Mouse (Mus musculus) embryonic facial prominence, embryonic 13.5 days (tissue): ENCODE measurements around the gene Sec1. TPM values are rescaled to one million over a fixed set of nuclear protein-coding genes. Genes with fewer than 3 reads are reported as not detected.
A peak's percentile ranks its signal among the peaks of the same experiment; 100 is the strongest.

Source experiments
- ATAC-seq: fragments of 200-750 bp; cut with Nextera tagmentation; 2 replicates; pipeline ENCODE4 v1.8.0; 2017; ENCODE audit warnings: low read depth; ENCODE audit not compliant: insufficient number of reproducible peaks, insufficient read depth, low FRiP score, low TSS enrichment
- H3K27ac ChIP-seq: fragments of 300-500 bp; sonication (generic); 2 replicates; pipeline ENCODE4 v1.5.1; 2015; ENCODE audit warnings: moderate library complexity, mild to moderate bottlenecking, inconsistent platforms
- H3K27me3 ChIP-seq: fragments of 300-500 bp; sonication (generic); 2 replicates; pipeline ENCODE4 v1.6.1; 2015; ENCODE audit warnings: mild to moderate bottlenecking, inconsistent platforms
- H3K36me3 ChIP-seq: fragments of 300-500 bp; sonication (generic); 2 replicates; pipeline ENCODE4 v1.6.1; 2015; ENCODE audit warnings: mild to moderate bottlenecking, inconsistent platforms
- H3K4me1 ChIP-seq: fragments of 300-500 bp; sonication (generic); 2 replicates; pipeline ENCODE4 v1.6.1; 2015; ENCODE audit warnings: inconsistent platforms
- H3K4me2 ChIP-seq: fragments of 300-500 bp; sonication (generic); 2 replicates; pipeline ENCODE4 v1.6.1; 2015; ENCODE audit warnings: moderate library complexity, mild to moderate bottlenecking, inconsistent platforms
- H3K4me3 ChIP-seq: fragments of 300-500 bp; sonication (generic); 2 replicates; pipeline ENCODE4 v1.5.1; 2015; ENCODE audit warnings: mild to moderate bottlenecking, inconsistent platforms
- H3K9ac ChIP-seq: fragments of 300-500 bp; sonication (generic); 2 replicates; pipeline ENCODE4 v1.6.1; 2015; ENCODE audit warnings: mild to moderate bottlenecking, inconsistent platforms
- H3K9me3 ChIP-seq: fragments of 300-500 bp; sonication (generic); 2 replicates; pipeline ENCODE4 v1.6.1; 2016; ENCODE audit warnings: inconsistent platforms
- WGBS: fragments of 180-500 bp; shearing (Covaris S2); methylation state at CpG from one replicate; pipeline ENCODE4 v1.1.7; 2015; ENCODE audit warnings: mixed read lengths; 5-methylcytosine and 5-hydroxymethylcytosine counted together
- polyA plus RNA-seq: library from polyadenylated mRNA; unstranded; fragments of >200 nt; fragmentation: Nextera tagmentation; extraction: Ambion mirVana; gene quantifications from 2 replicates; pipeline ENCODE4 v1.2.1, GENCODE M21; 2015

The Sec1 gene
- 6.3 and 6.8 TPM in 2 replicates for polyA plus RNA-seq

DNA sequence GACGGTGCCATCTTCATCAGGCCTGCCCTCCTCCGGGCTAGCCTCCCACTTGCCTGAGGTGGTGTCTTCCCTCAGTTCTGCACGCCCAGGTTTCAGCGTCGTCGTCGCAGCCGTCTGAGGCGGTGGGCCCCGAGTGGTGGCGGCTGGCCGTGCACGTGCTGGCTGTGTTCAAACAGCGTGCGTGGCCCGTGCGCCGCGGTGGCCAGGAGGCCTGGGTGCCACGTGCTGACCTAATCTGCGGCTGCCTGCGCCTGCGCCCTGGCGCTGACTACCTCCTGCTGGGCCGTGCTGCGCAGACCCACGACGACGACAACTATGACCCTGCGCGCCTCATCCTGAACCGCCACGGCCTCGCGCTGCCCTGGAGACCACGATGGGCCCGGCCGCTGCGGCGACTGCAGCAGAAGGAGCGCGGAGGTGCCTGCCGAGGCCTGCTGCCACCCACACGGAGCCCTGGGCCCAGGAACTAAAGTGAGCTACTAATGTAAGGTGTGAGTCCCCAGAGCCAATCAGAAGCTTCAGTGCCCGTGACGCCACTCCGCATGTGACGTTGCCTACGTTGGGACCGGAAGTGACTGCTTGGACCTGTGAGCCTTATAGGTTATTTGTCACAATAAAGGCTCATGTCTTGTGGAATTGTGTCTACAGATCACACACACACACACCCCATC lies at the start of gene Sec1:
TSS of gene Sec1 (minus strand) at position 482 of the 671 bp plus-strand sequence.
- Histone ChIP-seq H3K9me3 (no peaks in the 10 kb centered on the region), H3K4me3 (no peak within 1 kb of the TSS), H3K4me1 (peaks cover 17% of the 10 kb centered on the region), H3K27ac (peak within 1 kb of the TSS; percentile 75), H3K27me3 (peaks cover 12% of the 10 kb centered on the region), H3K36me3 (no peaks in the 10 kb centered on the region), H3K4me2 (no peak within 1 kb of the TSS), H3K9ac (0 out of 2 replicates have a peak within 1 kb of the TSS, but pooled peaks have one; percentile 36)
- ATAC-seq, result peak; percentile 12; the same call in 1 of the 2 replicates
- WGBS, result 88% methylated on average over 50 of the region's 50 CpGs

DNA sequence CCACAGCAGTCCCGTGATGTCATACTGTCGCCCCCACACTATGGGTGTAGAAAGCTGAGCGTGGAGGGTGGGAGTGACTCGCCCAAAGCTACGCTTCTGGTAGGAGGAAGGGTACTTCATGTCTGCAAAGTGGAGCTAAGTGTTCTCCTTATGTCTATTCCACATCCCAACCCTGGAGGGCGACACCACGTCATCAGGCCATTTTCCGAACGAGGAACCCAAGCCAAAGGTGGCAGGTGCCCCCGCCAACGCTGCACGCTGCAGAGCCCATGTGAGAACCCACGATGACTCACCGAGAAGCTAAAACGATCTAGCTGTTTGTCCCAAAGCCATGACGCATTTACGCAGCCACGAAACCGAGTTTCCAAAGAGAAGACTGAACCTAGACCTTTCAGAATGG lies 48.1 kb upstream of the Sec1 start:
- peak overlapping the region; percentile 47 for H3K9ac ChIP-seq
- 34% methylated on average over 19 of the region's 19 CpGs for WGBS
- no peak overlapping the region for H3K27ac ChIP-seq
- ATAC-seq, result no peak
- no peaks in the 10 kb centered on the region for H3K27me3 ChIP-seq
- peak overlapping the region; percentile 54 for H3K4me2 ChIP-seq
- no peaks in the 10 kb centered on the region for H3K36me3 ChIP-seq
- peak overlapping the region; percentile 29 for H3K4me3 ChIP-seq
- H3K4me1 ChIP-seq, result peaks cover 6% of the 10 kb centered on the region; the same call in 1 of the 2 replicates
- no peaks in the 10 kb centered on the region for H3K9me3 ChIP-seq

DNA sequence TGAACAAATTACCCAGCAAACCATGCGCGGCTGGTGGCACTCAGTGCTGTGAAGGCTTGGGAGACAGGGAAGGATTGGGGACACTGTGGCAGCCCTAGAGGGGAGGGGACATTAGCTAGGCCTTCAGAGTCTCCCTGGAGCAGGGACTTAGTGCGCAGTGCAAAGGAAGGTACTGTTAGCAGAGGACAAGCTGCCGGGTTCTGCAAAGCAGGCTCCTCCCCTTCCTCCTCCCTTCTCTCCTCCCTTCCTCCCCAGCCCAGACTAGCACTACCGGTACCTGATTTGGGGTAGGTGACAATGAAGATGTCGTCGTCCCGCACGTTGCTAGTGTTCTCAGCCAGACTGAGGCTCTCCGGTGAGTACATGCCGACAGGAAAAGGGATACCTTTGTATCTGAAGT lies 47.6 kb upstream of the Sec1 start:
- H3K27me3 ChIP-seq, result no peaks in the 10 kb centered on the region
- H3K9ac ChIP-seq, result peak overlapping the region; percentile 47; the same call in 1 of the 2 replicates
- no peaks in the 10 kb centered on the region for H3K36me3 ChIP-seq
- peaks cover 6% of the 10 kb centered on the region; the same call in 1 of the 2 replicates for H3K4me1 ChIP-seq
- H3K4me3 ChIP-seq, result peak overlapping the region; percentile 29
- no peak overlapping the region for H3K27ac ChIP-seq
- no peaks in the 10 kb centered on the region for H3K9me3 ChIP-seq
- ATAC-seq, result no peak
- WGBS, result 28% methylated on average over 11 of the region's 11 CpGs
- peak overlapping the region; percentile 54 for H3K4me2 ChIP-seq

DNA sequence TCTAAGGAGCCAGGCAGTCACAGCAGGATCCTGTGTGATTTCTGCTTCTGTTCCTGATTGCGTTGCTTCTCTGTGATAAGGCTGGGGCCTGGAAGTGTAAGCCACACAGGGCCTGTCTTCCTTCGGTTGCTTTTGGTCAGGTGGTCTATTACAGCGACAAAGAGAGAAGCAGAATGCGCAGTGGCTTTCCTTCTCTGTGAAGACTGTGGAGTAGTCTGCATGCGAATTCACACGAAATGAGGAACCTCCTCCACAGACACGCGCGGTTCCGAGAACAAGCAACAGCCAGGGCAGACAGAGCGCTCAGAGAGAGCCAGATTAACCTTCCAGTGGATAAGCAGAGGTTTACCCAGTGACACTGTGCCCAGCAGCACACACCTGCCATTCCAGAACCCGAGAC lies 47.1 kb upstream of the Sec1 start:
- H3K27ac ChIP-seq, result no peak overlapping the region
- ATAC-seq, result no peak
- peaks cover 6% of the 10 kb centered on the region; the same call in 1 of the 2 replicates for H3K4me1 ChIP-seq
- H3K4me3 ChIP-seq, result peak overlapping the region; percentile 29; the same call in 1 of the 2 replicates
- H3K27me3 ChIP-seq, result no peaks in the 10 kb centered on the region
- H3K36me3 ChIP-seq, result no peaks in the 10 kb centered on the region
- H3K4me2 ChIP-seq, result peak overlapping the region; percentile 54
- 79% methylated on average over 12 of the region's 12 CpGs for WGBS
- no peak overlapping the region for H3K9ac ChIP-seq
- H3K9me3 ChIP-seq, result no peaks in the 10 kb centered on the region

DNA sequence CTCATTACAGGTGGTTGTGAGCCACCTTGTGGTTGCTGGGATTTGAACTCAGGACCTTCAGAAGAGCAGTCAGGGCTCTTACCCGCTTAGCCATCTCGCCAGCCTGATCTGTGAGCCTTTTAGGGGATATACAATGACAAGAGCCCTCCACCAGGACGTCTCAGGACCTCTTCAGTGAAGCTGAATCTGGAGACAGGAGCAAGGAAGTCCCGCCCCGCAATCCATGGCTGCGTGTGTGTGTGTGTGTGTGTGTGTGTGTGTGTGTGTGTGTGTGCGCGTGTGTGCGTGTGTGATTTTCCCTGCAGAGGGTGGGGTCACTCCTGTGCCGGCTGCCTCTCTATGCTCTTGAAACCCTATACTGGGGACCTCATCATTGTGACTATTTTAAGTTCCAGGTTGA lies 45.6 kb upstream of the Sec1 start:
- Histone ChIP-seq H3K9me3 (no peaks in the 10 kb centered on the region), H3K36me3 (no peaks in the 10 kb centered on the region), H3K4me3 (no peak overlapping the region), H3K9ac (no peak overlapping the region), H3K4me1 (peaks cover 6% of the 10 kb centered on the region; the same call in 1 of the 2 replicates), H3K27me3 (no peaks in the 10 kb centered on the region), H3K27ac (no peak overlapping the region), H3K4me2 (no peak overlapping the region)
- 62% methylated on average over 9 of the region's 10 CpGs for WGBS
- ATAC-seq, result no peak

DNA sequence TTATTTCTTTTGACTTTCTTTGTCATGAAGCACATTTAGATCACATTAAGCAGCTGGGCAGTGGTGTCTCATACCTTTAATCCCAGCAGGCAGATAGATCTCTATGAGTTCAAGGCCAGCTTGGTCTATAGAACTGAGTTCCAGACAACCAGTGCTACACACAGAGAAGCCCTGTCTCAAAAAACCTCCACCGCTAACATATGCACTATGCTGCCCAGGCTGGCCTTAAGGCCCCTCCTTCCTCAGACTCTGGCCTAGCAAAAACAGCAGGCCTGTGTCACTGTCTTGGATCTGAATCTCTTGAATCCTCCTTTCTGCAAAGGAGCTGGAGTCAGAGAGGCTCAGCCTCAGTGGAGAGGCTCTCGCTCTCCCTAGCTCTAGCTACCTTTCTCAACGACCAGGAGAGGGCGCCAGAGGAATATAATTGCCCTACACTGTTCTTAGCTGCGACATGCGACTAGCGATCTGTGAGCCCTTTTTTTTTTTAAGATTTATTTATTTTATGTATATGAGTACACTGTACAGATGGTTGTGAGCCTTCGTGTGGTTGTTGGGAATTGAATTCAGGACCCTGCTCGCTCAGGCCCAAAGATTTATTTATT lies 45.1 kb upstream of the Sec1 start:
- no peaks in the 10 kb centered on the region for H3K27me3 ChIP-seq
- no peak overlapping the region for H3K27ac ChIP-seq
- H3K4me3 ChIP-seq, result no peak overlapping the region
- H3K9ac ChIP-seq, result no peak overlapping the region
- peaks cover 6% of the 10 kb centered on the region; the same call in 1 of the 2 replicates for H3K4me1 ChIP-seq
- ATAC-seq, result peak; percentile 74; the same call in 1 of the 2 replicates
- H3K36me3 ChIP-seq, result no peaks in the 10 kb centered on the region
- H3K9me3 ChIP-seq, result no peaks in the 10 kb centered on the region
- 6% methylated on average over 9 of the region's 9 CpGs for WGBS
- no peak overlapping the region for H3K4me2 ChIP-seq

DNA sequence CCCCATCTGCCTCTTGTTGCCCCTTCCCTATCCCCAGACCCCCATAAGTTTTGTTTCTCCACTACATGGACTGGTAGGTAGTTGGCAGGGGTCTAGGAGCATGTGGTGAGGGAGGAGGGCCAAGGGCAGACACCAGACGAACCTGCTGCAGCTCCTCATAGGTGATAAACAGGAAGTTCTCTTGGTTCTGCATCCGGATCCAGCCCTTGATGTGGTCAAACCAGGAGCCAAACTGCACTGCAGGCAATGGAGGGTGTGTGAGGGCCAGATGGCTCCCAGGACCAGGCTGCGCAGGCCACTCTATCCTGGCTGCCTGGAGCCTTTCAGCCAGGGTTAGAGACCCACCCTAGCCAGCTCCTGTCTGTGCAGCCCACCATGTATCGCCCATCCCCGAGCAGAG lies 39.3 kb upstream of the Sec1 start:
- Histone ChIP-seq H3K27me3 (no peaks in the 10 kb centered on the region), H3K4me2 (no peak overlapping the region), H3K27ac (no peak overlapping the region), H3K36me3 (peaks cover 12% of the 10 kb centered on the region; the same call in 1 of the 2 replicates), H3K4me3 (no peak overlapping the region), H3K9ac (no peak overlapping the region), H3K4me1 (peaks cover 13% of the 10 kb centered on the region), H3K9me3 (no peaks in the 10 kb centered on the region)
- no peak for ATAC-seq
- WGBS, result 85% methylated on average over 5 of the region's 5 CpGs

DNA sequence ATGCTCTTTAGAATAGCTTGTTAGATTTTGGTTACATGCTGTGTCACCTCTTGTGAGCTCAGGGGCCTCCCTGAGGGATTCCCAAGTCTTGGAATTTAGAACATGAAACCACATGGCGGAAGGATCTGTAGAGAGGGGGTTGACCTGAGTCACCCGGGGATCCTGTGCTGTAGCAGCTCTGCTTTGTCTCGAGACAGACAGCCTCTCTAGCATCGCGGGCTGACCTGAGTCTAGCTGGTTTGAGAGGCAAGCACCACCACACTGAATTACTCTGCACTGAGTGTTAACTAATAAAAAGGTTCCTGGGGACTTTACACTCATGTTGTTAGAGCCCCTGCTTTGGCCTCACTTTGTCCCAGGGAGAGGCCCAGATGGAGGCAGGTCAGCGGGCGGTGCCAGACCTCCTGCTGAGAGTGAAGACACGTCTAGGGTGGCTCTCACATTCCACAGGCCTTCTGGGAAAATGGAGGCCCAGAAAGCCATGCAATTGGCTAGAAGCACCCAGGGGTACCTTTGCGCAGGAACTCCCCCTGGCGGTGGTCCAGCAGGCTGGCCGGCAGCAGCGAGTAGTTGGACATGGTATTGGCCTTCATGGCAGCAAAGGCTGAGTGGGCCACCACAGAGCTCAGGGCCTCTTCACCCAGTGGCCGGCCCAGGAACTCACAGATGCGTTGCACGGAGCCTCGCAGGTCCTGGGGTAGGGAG lies 36.7 kb upstream of the Sec1 start:
- H3K27ac ChIP-seq, result peak overlapping the region; percentile 28; the same call in 1 of the 2 replicates
- H3K4me3 ChIP-seq, result no peak overlapping the region
- peak overlapping the region; percentile 21; the same call in 1 of the 2 replicates for H3K9ac ChIP-seq
- 15% methylated on average over 16 of the region's 16 CpGs for WGBS
- ATAC-seq, result no peak
- H3K36me3 ChIP-seq, result peaks cover 35% of the 10 kb centered on the region
- H3K4me1 ChIP-seq, result peaks cover 13% of the 10 kb centered on the region
- H3K27me3 ChIP-seq, result no peaks in the 10 kb centered on the region
- H3K4me2 ChIP-seq, result peak overlapping the region; percentile 7; the same call in 1 of the 2 replicates
- no peaks in the 10 kb centered on the region for H3K9me3 ChIP-seq

DNA sequence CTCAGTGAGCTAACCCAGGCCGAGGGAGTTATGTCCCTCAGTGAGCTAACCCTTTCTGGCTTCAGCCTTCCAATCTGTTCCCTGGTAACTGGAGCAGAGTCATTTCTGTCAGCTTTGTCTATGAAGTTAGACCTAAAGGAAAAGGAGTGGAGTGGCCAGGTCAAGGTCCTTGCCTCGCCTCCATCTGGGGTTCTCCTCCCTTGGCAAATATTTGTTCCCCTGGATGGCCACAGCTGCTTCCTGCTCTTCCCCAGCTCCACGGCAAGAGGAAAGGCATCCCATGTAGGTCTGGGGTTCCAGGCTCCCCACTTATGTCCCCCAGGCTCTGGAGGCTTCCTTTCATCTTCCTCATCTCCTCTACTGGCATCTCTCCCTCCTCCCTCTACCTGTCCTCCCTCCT lies 33.4 kb upstream of the Sec1 start:
- 83% methylated on average over 3 of the region's 3 CpGs for WGBS
- ATAC-seq, result no peak
- H3K9me3 ChIP-seq, result no peaks in the 10 kb centered on the region
- no peaks in the 10 kb centered on the region for H3K27me3 ChIP-seq
- no peak overlapping the region for H3K4me2 ChIP-seq
- H3K36me3 ChIP-seq, result peaks cover 68% of the 10 kb centered on the region
- H3K27ac ChIP-seq, result no peak overlapping the region
- peaks cover 13% of the 10 kb centered on the region for H3K4me1 ChIP-seq
- H3K4me3 ChIP-seq, result no peak overlapping the region
- no peak overlapping the region for H3K9ac ChIP-seq

DNA sequence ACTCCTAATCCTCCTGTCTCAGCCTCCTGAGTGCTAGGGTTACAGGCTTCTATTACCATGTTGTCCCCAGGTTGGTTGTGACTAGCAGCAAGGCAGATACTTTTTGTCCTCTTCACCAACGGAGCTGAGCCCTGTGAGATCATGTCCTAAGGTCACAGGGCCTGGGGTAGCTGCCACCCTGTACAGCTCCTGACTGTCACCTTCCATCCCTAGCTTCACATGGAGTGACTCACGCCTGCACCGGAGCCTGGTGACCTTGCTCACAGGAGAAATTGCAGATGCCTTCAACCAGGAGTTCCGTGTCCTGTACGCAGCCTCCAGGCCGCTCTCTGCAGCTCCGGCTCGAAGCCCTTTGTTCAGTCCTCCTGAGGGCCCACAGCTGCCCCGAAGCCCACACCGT lies 32.2 kb upstream of the Sec1 start:
- Histone ChIP-seq H3K36me3 (peaks cover 80% of the 10 kb centered on the region), H3K27me3 (no peaks in the 10 kb centered on the region), H3K4me3 (no peak overlapping the region), H3K9me3 (no peaks in the 10 kb centered on the region), H3K4me2 (no peak overlapping the region), H3K27ac (no peak overlapping the region), H3K9ac (no peak overlapping the region), H3K4me1 (peaks cover 13% of the 10 kb centered on the region)
- 92% methylated on average over 10 of the region's 10 CpGs for WGBS
- ATAC-seq, result no peak

DNA sequence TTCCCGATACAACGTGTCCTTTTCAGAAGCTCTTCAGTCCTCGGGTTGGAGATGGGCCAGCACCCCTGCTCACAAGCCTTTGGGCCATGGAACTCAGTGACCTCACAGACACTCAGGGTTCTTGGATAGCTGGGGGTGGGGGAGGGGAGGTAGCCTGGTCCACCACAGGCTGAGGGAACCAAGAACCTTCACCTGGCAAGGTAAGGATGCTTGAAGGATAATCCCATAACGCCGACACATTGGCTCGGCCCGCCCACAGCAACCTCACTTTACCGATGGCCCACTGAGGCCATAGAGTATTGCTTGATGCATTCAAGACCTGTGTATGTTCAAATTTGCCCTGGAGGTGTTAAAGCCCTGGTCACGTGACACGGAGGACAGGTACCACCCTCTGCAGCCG lies 31.5 kb upstream of the Sec1 start, which contains the start of gene Spaca4:
TSS of gene Spaca4 (minus strand) at position 101 of the 400 bp plus-strand sequence.
- no peak within 1 kb of the TSS for H3K4me3 ChIP-seq
- 92% methylated on average over 11 of the region's 11 CpGs for WGBS
- H3K27ac ChIP-seq, result no peak within 1 kb of the TSS
- peak within 1 kb of the TSS; percentile 49; the same call in 1 of the 2 replicates for H3K9ac ChIP-seq
- H3K9me3 ChIP-seq, result no peaks in the 10 kb centered on the region
- no peak within 1 kb of the TSS for H3K4me2 ChIP-seq
- no peak for ATAC-seq
- peaks cover 6% of the 10 kb centered on the region for H3K4me1 ChIP-seq
- no peaks in the 10 kb centered on the region for H3K27me3 ChIP-seq
- peaks cover 87% of the 10 kb centered on the region for H3K36me3 ChIP-seq
